Mouse (Mus musculus) megakaryocyte, embryonic 14.5 days (primary cell): Measurements from ENCODE around the gene Inka1.

Experiments used
- FLI1 ChIP-seq: IDR thresholded peaks from 2 replicates; pipeline ENCODE4 v1.6.1; 2012; ENCODE audit warnings: low read length, inconsistent platforms, mixed read lengths
- GATA1 ChIP-seq: IDR thresholded peaks from 3 replicates; pipeline ENCODE4 v1.6.1; 2012; ENCODE audit warnings: mixed read lengths, low read length, inconsistent platforms, borderline replicate concordance

GRCm38 (mm10) chr9:108026584-108026983, 40.9 kb upstream of the Inka1 start:
- TF ChIP-seq GATA1, result no peak
- no peak for TF ChIP-seq FLI1
